Mouse (Mus musculus): Measurements from ENCODE around the gene Anxa4.

Gene Anxa4

GRCm38 (mm10) chr6:86752843-86753485 lies 40.4 kb downstream of the Anxa4 start:
- DNase-seq (ENCODE audit: low spot score), result no peak

- no peak for DNase-seq (ENCODE audit: low spot score)
These were observed 42.4 kb downstream of the Anxa4 start for GRCm38 (mm10) chr6:86750961-86751360.

GRCm38 (mm10) chr6:86749817-86750216 lies 43.6 kb downstream of the Anxa4 start:
- no peak for DNase-seq (ENCODE audit: low spot score)

GRCm38 (mm10) chr6:86747171-86747570 lies 46.2 kb downstream of the Anxa4 start:
- DNase-seq (ENCODE audit: low spot score), result peak; percentile 46

GRCm38 (mm10) chr6:86740652-86741051 lies 52.7 kb downstream of the Anxa4 start:
- no peak for DNase-seq (ENCODE audit: low spot score)

GRCm38 (mm10) chr6:86736830-86737229 lies 56.6 kb downstream of the Anxa4 start:
- no peak for DNase-seq (ENCODE audit: low spot score)

- DNase-seq (ENCODE audit: low spot score), result no peak
These were observed 57.1 kb downstream of the Anxa4 start for GRCm38 (mm10) chr6:86736313-86736712.

GRCm38 (mm10) chr6:86733183-86733876 lies 60.1 kb downstream of the Anxa4 start, which contains the start of gene Gmcl1:
Gene Gmcl1 (minus strand): TSS chr6:86733383.
- DNase-seq (ENCODE audit: low spot score), result peak; percentile 54

GRCm38 (mm10) chr6:86732276-86733173 lies 60.9 kb downstream of the Anxa4 start:
- no peak for DNase-seq (ENCODE audit: low spot score)

GRCm38 (mm10) chr6:86728711-86729110 lies 64.7 kb downstream of the Anxa4 start:
- DNase-seq (ENCODE audit: low spot score), result no peak

GRCm38 (mm10) chr6:86721977-86722376 lies 71.4 kb downstream of the Anxa4 start:
- DNase-seq (ENCODE audit: low spot score), result no peak

GRCm38 (mm10) chr6:86708072-86708774 lies 85.2 kb downstream of the Anxa4 start:
- DNase-seq (ENCODE audit: low spot score), result no peak

- DNase-seq (ENCODE audit: low spot score), result no peak
These were observed 90.8 kb downstream of the Anxa4 start for GRCm38 (mm10) chr6:86702577-86702976.

- no peak for DNase-seq (ENCODE audit: low spot score)
These were observed 95.5 kb downstream of the Anxa4 start for GRCm38 (mm10) chr6:86697903-86698302.

- DNase-seq (ENCODE audit: low spot score), result no peak
These were observed 97.2 kb downstream of the Anxa4 start for GRCm38 (mm10) chr6:86696213-86696612.

- DNase-seq (ENCODE audit: low spot score), result no peak
These were observed 98.9 kb downstream of the Anxa4 start for GRCm38 (mm10) chr6:86694465-86694864.

- DNase-seq (ENCODE audit: low spot score), result no peak
These were observed 103.7 kb downstream of the Anxa4 start for GRCm38 (mm10) chr6:86689671-86690070.

- no peak for DNase-seq (ENCODE audit: low spot score)
These were observed 106.4 kb downstream of the Anxa4 start for GRCm38 (mm10) chr6:86686971-86687370.

Data from layer of hippocampus, adult 9-10 months (tissue).